Mouse (Mus musculus) midbrain, embryonic 15.5 days (tissue): ENCODE measurements at regions not wholly inside any gene's neighbourhood (a gene's known extent, or its start where the extent isn't known, plus 50 kb on each side); places are given as distances from the start of the nearest gene placed in this dataset.
"Not testable (repeated sequence)": the region's sequence is repeated elsewhere in the genome, so short reads cannot be mapped to it uniquely, and the experiment has no call there.

Experiments
- ATAC-seq: fragments of 200-750 bp; cut with Nextera tagmentation; replicated peaks from 2 replicates; pipeline ENCODE4 v1.8.0; 2017; ENCODE audit warnings: moderate TSS enrichment
- H3K27ac ChIP-seq: fragments of 300-500 bp; sonication (generic); 2 replicates; pipeline ENCODE4 v1.5.1; 2015; ENCODE audit warnings: mild to moderate bottlenecking, inconsistent platforms
- H3K27me3 ChIP-seq: fragments of 300-500 bp; sonication (generic); replicated peaks from 2 replicates; pipeline ENCODE4 v1.6.1; 2015; ENCODE audit warnings: inconsistent platforms
- H3K36me3 ChIP-seq: fragments of 300-500 bp; sonication (generic); replicated peaks from 2 replicates; pipeline ENCODE4 v1.6.1; 2015; ENCODE audit warnings: inconsistent platforms
- H3K4me1 ChIP-seq: fragments of 300-500 bp; sonication (generic); 2 replicates; pipeline ENCODE4 v1.6.1; 2015; ENCODE audit warnings: inconsistent platforms
- H3K4me2 ChIP-seq: fragments of 300-500 bp; sonication (generic); 2 replicates; pipeline ENCODE4 v1.6.1; 2015; ENCODE audit warnings: inconsistent platforms, mild to moderate bottlenecking, moderate library complexity
- H3K4me3 ChIP-seq: fragments of 300-500 bp; sonication (generic); 2 replicates; pipeline ENCODE4 v1.5.1; 2015; ENCODE audit warnings: mild to moderate bottlenecking, inconsistent platforms
- H3K9ac ChIP-seq: fragments of 300-500 bp; sonication (generic); 2 replicates; pipeline ENCODE4 v1.6.1; 2015; ENCODE audit warnings: mild to moderate bottlenecking, inconsistent platforms
- H3K9me3 ChIP-seq: fragments of 300-500 bp; sonication (generic); 2 replicates; pipeline ENCODE4 v1.6.1; 2016; ENCODE audit warnings: inconsistent platforms
- WGBS: fragments of 180-500 bp; shearing (Covaris S2); methylation state at CpG from one replicate; pipeline ENCODE4 v1.1.7; 2015; ENCODE audit warnings: mixed read lengths; 5-methylcytosine and 5-hydroxymethylcytosine counted together

- 73% methylated on average over 2 of the region's 2 CpGs for WGBS
- H3K36me3 ChIP-seq: no peaks in the 10 kb centered on the region
- no peaks in the 10 kb centered on the region for H3K27me3 ChIP-seq
- H3K27ac ChIP-seq: no peak overlapping the region
- no peak overlapping the region for H3K9ac ChIP-seq
- no peaks in the 10 kb centered on the region for H3K4me1 ChIP-seq
- no peaks in the 10 kb centered on the region for H3K9me3 ChIP-seq
- H3K4me3 ChIP-seq: no peak overlapping the region
- no peak for ATAC-seq
- no peak overlapping the region for H3K4me2 ChIP-seq
These were observed 874.2 kb upstream of the Olfr1507 start for GRCm38 (mm10) chr14:53369776-53370175.

- WGBS: 63% methylated on average over 1 of the region's 1 CpGs
- not testable (repeated sequence) for H3K4me2 ChIP-seq, H3K9me3 ChIP-seq, H3K4me3 ChIP-seq, ATAC-seq, H3K4me1 ChIP-seq, H3K9ac ChIP-seq, H3K27ac ChIP-seq, H3K36me3 ChIP-seq, H3K27me3 ChIP-seq
These were observed 871.9 kb upstream of the Olfr1507 start for GRCm38 (mm10) chr14:53367420-53367819.

- H3K4me3 ChIP-seq, H3K36me3 ChIP-seq, ATAC-seq, H3K9ac ChIP-seq, H3K4me1 ChIP-seq, H3K27ac ChIP-seq, H3K9me3 ChIP-seq, H3K4me2 ChIP-seq, H3K27me3 ChIP-seq: not testable (repeated sequence)
- WGBS: 87% methylated on average over 5 of the region's 5 CpGs
These were observed 868.4 kb upstream of the Olfr1507 start for GRCm38 (mm10) chr14:53363995-53364394.

GRCm38 (mm10) chr14:53362054-53362453, 866.5 kb upstream of the Olfr1507 start:
- not testable (repeated sequence) for ATAC-seq, H3K4me1 ChIP-seq, H3K4me3 ChIP-seq, H3K4me2 ChIP-seq, H3K36me3 ChIP-seq, H3K27ac ChIP-seq, H3K27me3 ChIP-seq, H3K9ac ChIP-seq, H3K9me3 ChIP-seq
- 79% methylated on average over 2 of the region's 2 CpGs for WGBS

- H3K4me2 ChIP-seq, H3K4me1 ChIP-seq, H3K9me3 ChIP-seq, H3K4me3 ChIP-seq, ATAC-seq, H3K36me3 ChIP-seq, H3K9ac ChIP-seq, H3K27ac ChIP-seq, H3K27me3 ChIP-seq: not testable (repeated sequence)
- WGBS: 92% methylated on average over 1 of the region's 2 CpGs
These were observed 861.9 kb upstream of the Olfr1507 start for GRCm38 (mm10) chr14:53357498-53357897.

- H3K9me3 ChIP-seq, H3K27me3 ChIP-seq, H3K4me2 ChIP-seq, H3K4me3 ChIP-seq, H3K9ac ChIP-seq, H3K4me1 ChIP-seq, H3K36me3 ChIP-seq, H3K27ac ChIP-seq, ATAC-seq: not testable (repeated sequence)
- no CpG with 5 or more reads among the region's 1 CpGs for WGBS
These were observed 861.2 kb upstream of the Olfr1507 start for GRCm38 (mm10) chr14:53356783-53357182.

GRCm38 (mm10) chr14:53351457-53351856, 855.9 kb upstream of the Olfr1507 start:
- not testable (repeated sequence) for H3K9me3 ChIP-seq, H3K9ac ChIP-seq, H3K4me2 ChIP-seq, H3K4me3 ChIP-seq, ATAC-seq, H3K27me3 ChIP-seq, H3K27ac ChIP-seq, H3K36me3 ChIP-seq, H3K4me1 ChIP-seq
- WGBS: 91% methylated on average over 3 of the region's 3 CpGs

GRCm38 (mm10) chr14:53350780-53351179, 855.2 kb upstream of the Olfr1507 start:
- H3K9ac ChIP-seq, H3K27me3 ChIP-seq, ATAC-seq, H3K4me1 ChIP-seq, H3K36me3 ChIP-seq, H3K4me2 ChIP-seq, H3K9me3 ChIP-seq, H3K4me3 ChIP-seq, H3K27ac ChIP-seq: not testable (repeated sequence)
- 80% methylated on average over 1 of the region's 1 CpGs for WGBS

GRCm38 (mm10) chr14:53349111-53349510, 853.6 kb upstream of the Olfr1507 start:
- H3K9ac ChIP-seq, H3K9me3 ChIP-seq, H3K27ac ChIP-seq, H3K27me3 ChIP-seq, ATAC-seq, H3K4me1 ChIP-seq, H3K4me3 ChIP-seq, H3K4me2 ChIP-seq, H3K36me3 ChIP-seq: not testable (repeated sequence)

GRCm38 (mm10) chr14:53345568-53345967, 850.0 kb upstream of the Olfr1507 start:
- 41% methylated on average over 2 of the region's 2 CpGs for WGBS

GRCm38 (mm10) chr14:53343849-53344248, 848.3 kb upstream of the Olfr1507 start:
- not testable (repeated sequence) for H3K36me3 ChIP-seq, H3K27me3 ChIP-seq, H3K9me3 ChIP-seq, H3K27ac ChIP-seq, H3K4me3 ChIP-seq, H3K9ac ChIP-seq, H3K4me2 ChIP-seq, H3K4me1 ChIP-seq, ATAC-seq
- WGBS: 75% methylated on average over 5 of the region's 5 CpGs

More at GRCm38 (mm10) chr14:53345568-53345967, 850.0 kb upstream of the Olfr1507 start:
- not testable (repeated sequence) for H3K4me1 ChIP-seq, ATAC-seq, H3K27ac ChIP-seq, H3K4me3 ChIP-seq, H3K4me2 ChIP-seq, H3K9ac ChIP-seq, H3K36me3 ChIP-seq, H3K27me3 ChIP-seq, H3K9me3 ChIP-seq

- not testable (repeated sequence) for H3K36me3 ChIP-seq, H3K27ac ChIP-seq, H3K4me2 ChIP-seq, H3K4me1 ChIP-seq, ATAC-seq, H3K27me3 ChIP-seq, H3K4me3 ChIP-seq, H3K9me3 ChIP-seq, H3K9ac ChIP-seq
- 67% methylated on average over 1 of the region's 4 CpGs for WGBS
These were observed 843.6 kb upstream of the Olfr1507 start for GRCm38 (mm10) chr14:53339167-53339566.

GRCm38 (mm10) chr14:53337446-53337845, 841.9 kb upstream of the Olfr1507 start:
- H3K9ac ChIP-seq, H3K27ac ChIP-seq, H3K27me3 ChIP-seq, H3K9me3 ChIP-seq, H3K4me1 ChIP-seq, H3K4me3 ChIP-seq, H3K4me2 ChIP-seq, ATAC-seq, H3K36me3 ChIP-seq: not testable (repeated sequence)
- 56% methylated on average over 4 of the region's 8 CpGs for WGBS

GRCm38 (mm10) chr14:53336705-53337104, 841.2 kb upstream of the Olfr1507 start:
- not testable (repeated sequence) for H3K4me3 ChIP-seq, H3K27me3 ChIP-seq, H3K4me2 ChIP-seq, ATAC-seq, H3K9me3 ChIP-seq, H3K9ac ChIP-seq, H3K36me3 ChIP-seq, H3K27ac ChIP-seq, H3K4me1 ChIP-seq
- 11% methylated on average over 1 of the region's 2 CpGs for WGBS
